Mouse (Mus musculus): Measurements from ENCODE around the gene Mtf2.
"Not testable (repeated sequence)": the region's sequence is repeated elsewhere in the genome, so short reads cannot be mapped to it uniquely, and the experiment has no call there.

Gene Mtf2

GRCm38 (mm10) chr5:108065465-108066411 lies at the start of gene Mtf2:
Gene Mtf2, plus strand, starts transcription at chr5:108065674.
- DNase-seq (ENCODE audit: low spot score) = peak; percentile 97

- DNase-seq (ENCODE audit: low spot score) = no peak
Measured at GRCm38 (mm10) chr5:108017232-108017631, 48.2 kb upstream of the Mtf2 start.

GRCm38 (mm10) chr5:108019367-108019766 lies 46.1 kb upstream of the Mtf2 start:
- DNase-seq (ENCODE audit: low spot score) = no peak

- DNase-seq (ENCODE audit: low spot score) = no peak
Measured at GRCm38 (mm10) chr5:108021346-108021745, 44.1 kb upstream of the Mtf2 start.

GRCm38 (mm10) chr5:108028230-108028629 lies 37.2 kb upstream of the Mtf2 start:
- DNase-seq (ENCODE audit: low spot score) = no peak

- not testable (repeated sequence) for DNase-seq (ENCODE audit: low spot score)
Measured at GRCm38 (mm10) chr5:108028797-108029536, 36.5 kb upstream of the Mtf2 start.

GRCm38 (mm10) chr5:108029968-108030367 lies 35.5 kb upstream of the Mtf2 start:
- DNase-seq (ENCODE audit: low spot score) = no peak

GRCm38 (mm10) chr5:108031267-108031666 lies 34.2 kb upstream of the Mtf2 start:
- no peak for DNase-seq (ENCODE audit: low spot score)

- no peak for DNase-seq (ENCODE audit: low spot score)
Measured at GRCm38 (mm10) chr5:108034194-108034593, 31.3 kb upstream of the Mtf2 start.

GRCm38 (mm10) chr5:108035523-108035922 lies 30.0 kb upstream of the Mtf2 start:
- DNase-seq (ENCODE audit: low spot score) = no peak

GRCm38 (mm10) chr5:108042061-108042460 lies 23.4 kb upstream of the Mtf2 start:
- no peak for DNase-seq (ENCODE audit: low spot score)

GRCm38 (mm10) chr5:108043908-108044307 lies 21.6 kb upstream of the Mtf2 start:
- DNase-seq (ENCODE audit: low spot score) = no peak

GRCm38 (mm10) chr5:108049711-108050268 lies 15.7 kb upstream of the Mtf2 start:
- no peak for DNase-seq (ENCODE audit: low spot score)

GRCm38 (mm10) chr5:108051026-108051425 lies 14.4 kb upstream of the Mtf2 start:
- no peak for DNase-seq (ENCODE audit: low spot score)

GRCm38 (mm10) chr5:108051727-108052126 lies 13.7 kb upstream of the Mtf2 start:
- not testable (repeated sequence) for DNase-seq (ENCODE audit: low spot score)

- DNase-seq (ENCODE audit: low spot score) = no peak
Measured at GRCm38 (mm10) chr5:108052200-108052599, 13.3 kb upstream of the Mtf2 start.

- DNase-seq (ENCODE audit: low spot score) = no peak
Measured at GRCm38 (mm10) chr5:108053566-108053965, 11.9 kb upstream of the Mtf2 start.

- DNase-seq (ENCODE audit: low spot score) = no peak
Measured at GRCm38 (mm10) chr5:108060413-108060812, 5.1 kb upstream of the Mtf2 start.

GRCm38 (mm10) chr5:108072301-108072700 lies 6.8 kb downstream of the Mtf2 start:
- no peak for DNase-seq (ENCODE audit: low spot score)

GRCm38 (mm10) chr5:108076241-108076640 lies 10.8 kb downstream of the Mtf2 start:
- no peak for DNase-seq (ENCODE audit: low spot score)

GRCm38 (mm10) chr5:108076833-108077540 lies 11.5 kb downstream of the Mtf2 start:
- DNase-seq (ENCODE audit: low spot score) = no peak

GRCm38 (mm10) chr5:108079603-108080002 lies 14.1 kb downstream of the Mtf2 start:
- DNase-seq (ENCODE audit: low spot score) = no peak
